Mouse (Mus musculus) hindbrain, embryonic 11.5 days (tissue): ENCODE results near the gene Dlgap1. TPM values are rescaled to one million over a fixed set of nuclear protein-coding genes. Genes with fewer than 3 reads are reported as not detected.

ENCODE experiments used
- ATAC-seq: fragments of 200-750 bp; cut with Nextera tagmentation; 2 replicates; pipeline ENCODE4 v1.8.0; 2017; ENCODE audit warnings: mild to moderate bottlenecking, moderate TSS enrichment, moderate library complexity; ENCODE audit not compliant: low FRiP score
- DNase-seq: peaks from one replicate; pipeline ENCODE4 v3.0.0-alpha.2; 2015; ENCODE audit warnings: low spot score
- H3K27ac ChIP-seq: fragments of 300-500 bp; sonication (generic); 2 replicates; pipeline ENCODE4 v1.5.1; 2014; ENCODE audit warnings: mild to moderate bottlenecking, low read depth, low read length
- H3K27me3 ChIP-seq: fragments of 300-500 bp; sonication (generic); 2 replicates; pipeline ENCODE4 v1.6.1; 2014; ENCODE audit warnings: mild to moderate bottlenecking, low read length, moderate library complexity, mixed read lengths; ENCODE audit not compliant: control insufficient read depth, insufficient read depth
- H3K36me3 ChIP-seq: fragments of 300-500 bp; sonication (generic); 2 replicates; pipeline ENCODE4 v1.6.1; 2014; ENCODE audit warnings: mild to moderate bottlenecking, low read length, moderate library complexity, mixed read lengths; ENCODE audit not compliant: control insufficient read depth, insufficient read depth
- H3K4me1 ChIP-seq: fragments of 300-500 bp; sonication (generic); replicated peaks from 2 replicates; pipeline ENCODE4 v1.6.1; 2014; ENCODE audit warnings: low read length, mixed read lengths; ENCODE audit not compliant: control insufficient read depth, insufficient read depth
- H3K4me2 ChIP-seq: fragments of 300-500 bp; sonication (generic); replicated peaks from 2 replicates; pipeline ENCODE4 v1.6.1; 2014; ENCODE audit warnings: mild to moderate bottlenecking, low read depth, low read length
- H3K4me3 ChIP-seq: fragments of 300-500 bp; sonication (generic); 2 replicates; pipeline ENCODE4 v1.5.1; 2014; ENCODE audit warnings: low read depth, low read length
- H3K9ac ChIP-seq: fragments of 300-500 bp; sonication (generic); 2 replicates; pipeline ENCODE4 v1.6.1; 2014; ENCODE audit warnings: low read depth, low read length
- H3K9me3 ChIP-seq: fragments of 300-500 bp; sonication (generic); 2 replicates; pipeline ENCODE4 v1.6.1; 2016; ENCODE audit warnings: low read length; ENCODE audit not compliant: control insufficient read depth
- WGBS: fragments of 180-500 bp; shearing (Covaris S2); extraction: QIAGEN DNeasy Blood & Tissue Kit; methylation state at CpG from one replicate; pipeline ENCODE4 v1.1.7; 2014; 5-methylcytosine and 5-hydroxymethylcytosine counted together
- polyA plus RNA-seq: library from polyadenylated mRNA; unstranded; fragments of >200 nt; fragmentation: Nextera tagmentation; extraction: Ambion mirVana; gene quantifications from 2 replicates; pipeline ENCODE4 v1.2.1, GENCODE M21; 2014

Dlgap1 gene
- polyA plus RNA-seq, 1 experiment from 2014 or later: 4.4 TPM

DNA sequence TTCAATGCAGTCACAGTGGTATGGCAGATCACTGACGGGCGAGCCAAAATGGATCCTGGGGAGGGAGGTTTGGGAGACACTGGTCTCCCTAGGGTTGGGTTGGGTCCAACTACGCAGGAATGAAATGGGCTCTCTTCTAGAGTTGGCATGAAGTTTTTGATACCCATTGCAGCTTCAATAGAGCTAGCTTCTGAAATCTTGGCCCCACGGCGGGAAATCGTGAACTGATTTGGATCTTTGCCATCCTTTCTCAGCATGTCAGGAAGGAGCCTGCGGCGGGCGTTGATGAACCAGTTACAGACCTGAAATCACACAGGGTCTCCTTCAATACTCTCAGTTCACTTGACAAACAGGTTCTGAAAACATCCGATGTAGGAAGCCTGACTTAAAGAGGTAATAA is 876.1 kb downstream of the Dlgap1 start:
- Histone ChIP-seq H3K4me2 (no peak overlapping the region), H3K4me3 (no peak overlapping the region), H3K27ac (no peak overlapping the region), H3K36me3 (no peaks in the 10 kb centered on the region), H3K9ac (no peak overlapping the region), H3K9me3 (no peaks in the 10 kb centered on the region), H3K27me3 (no peaks in the 10 kb centered on the region), H3K4me1 (no peaks in the 10 kb centered on the region)
- ATAC-seq: no peak
- DNase-seq: no peak
- 96% methylated on average over 10 of the region's 10 CpGs for WGBS

- H3K36me3 ChIP-seq: no peaks in the 10 kb centered on the region
- H3K9me3 ChIP-seq: no peaks in the 10 kb centered on the region
- H3K4me1 ChIP-seq: no peaks in the 10 kb centered on the region
- no peak overlapping the region for H3K9ac ChIP-seq
- no peak for ATAC-seq
- DNase-seq: no peak
- H3K4me2 ChIP-seq: no peak overlapping the region
- H3K27ac ChIP-seq: no peak overlapping the region
- H3K27me3 ChIP-seq: no peaks in the 10 kb centered on the region
- no peak overlapping the region for H3K4me3 ChIP-seq
- WGBS: 93% methylated on average over 2 of the region's 2 CpGs
These were observed 876.7 kb downstream of the Dlgap1 start for GRCm38 (mm10) chr17:70845543-70845942.

GRCm38 (mm10) chr17:70846111-70846644 is 877.3 kb downstream of the Dlgap1 start:
- ATAC-seq (no peak), DNase-seq (no peak)
- Histone ChIP-seq H3K4me1 (no peaks in the 10 kb centered on the region), H3K9me3 (no peaks in the 10 kb centered on the region), H3K4me2 (no peak overlapping the region), H3K9ac (no peak overlapping the region), H3K27me3 (no peaks in the 10 kb centered on the region), H3K27ac (no peak overlapping the region), H3K4me3 (no peak overlapping the region), H3K36me3 (no peaks in the 10 kb centered on the region)
- WGBS: 75% methylated on average over 8 of the region's 8 CpGs

DNA sequence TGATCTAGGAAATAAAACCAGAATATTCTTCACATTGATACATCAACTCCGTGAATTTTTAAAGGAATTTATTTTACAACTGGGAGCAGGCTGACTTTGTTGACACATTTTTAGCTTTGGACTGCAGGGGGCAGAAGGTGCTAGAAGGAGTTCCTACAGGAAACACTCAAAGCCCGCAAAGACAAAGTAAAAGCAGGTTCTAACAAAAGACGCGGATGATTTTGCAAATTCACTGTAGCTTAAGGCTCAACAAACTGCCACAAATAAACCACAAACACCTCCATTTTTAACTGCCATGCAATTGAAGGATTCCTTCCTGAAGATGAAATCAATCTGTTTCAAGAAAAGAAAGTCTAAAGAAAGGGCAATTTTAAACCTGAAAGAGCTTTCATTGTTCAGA is 878.2 kb downstream of the Dlgap1 start:
- H3K9ac ChIP-seq: no peak overlapping the region
- no peaks in the 10 kb centered on the region for H3K4me1 ChIP-seq
- no peak overlapping the region for H3K4me3 ChIP-seq
- H3K27ac ChIP-seq: no peak overlapping the region
- ATAC-seq (no peak), DNase-seq (peak; percentile 65)
- 2% methylated on average over 4 of the region's 4 CpGs for WGBS
- H3K9me3 ChIP-seq: no peaks in the 10 kb centered on the region
- H3K36me3 ChIP-seq: no peaks in the 10 kb centered on the region
- 0 out of 2 replicates have a peak overlapping the region, but pooled peaks have one; percentile 6 for H3K4me2 ChIP-seq
- no peaks in the 10 kb centered on the region for H3K27me3 ChIP-seq

GRCm38 (mm10) chr17:70847751-70848510 is 879.1 kb downstream of the Dlgap1 start:
- DNase-seq: peak; percentile 58
- Histone ChIP-seq H3K27me3 (no peaks in the 10 kb centered on the region), H3K4me2 (peak overlapping the region; percentile 70), H3K9me3 (no peaks in the 10 kb centered on the region), H3K4me3 (peak overlapping the region; percentile 59), H3K27ac (peak overlapping the region; percentile 89; the same call in 1 of the 2 replicates), H3K4me1 (no peaks in the 10 kb centered on the region), H3K9ac (peak overlapping the region; percentile 68), H3K36me3 (no peaks in the 10 kb centered on the region)
- under 1% methylated on average over 17 of the region's 17 CpGs for WGBS
- no peak for ATAC-seq

DNA sequence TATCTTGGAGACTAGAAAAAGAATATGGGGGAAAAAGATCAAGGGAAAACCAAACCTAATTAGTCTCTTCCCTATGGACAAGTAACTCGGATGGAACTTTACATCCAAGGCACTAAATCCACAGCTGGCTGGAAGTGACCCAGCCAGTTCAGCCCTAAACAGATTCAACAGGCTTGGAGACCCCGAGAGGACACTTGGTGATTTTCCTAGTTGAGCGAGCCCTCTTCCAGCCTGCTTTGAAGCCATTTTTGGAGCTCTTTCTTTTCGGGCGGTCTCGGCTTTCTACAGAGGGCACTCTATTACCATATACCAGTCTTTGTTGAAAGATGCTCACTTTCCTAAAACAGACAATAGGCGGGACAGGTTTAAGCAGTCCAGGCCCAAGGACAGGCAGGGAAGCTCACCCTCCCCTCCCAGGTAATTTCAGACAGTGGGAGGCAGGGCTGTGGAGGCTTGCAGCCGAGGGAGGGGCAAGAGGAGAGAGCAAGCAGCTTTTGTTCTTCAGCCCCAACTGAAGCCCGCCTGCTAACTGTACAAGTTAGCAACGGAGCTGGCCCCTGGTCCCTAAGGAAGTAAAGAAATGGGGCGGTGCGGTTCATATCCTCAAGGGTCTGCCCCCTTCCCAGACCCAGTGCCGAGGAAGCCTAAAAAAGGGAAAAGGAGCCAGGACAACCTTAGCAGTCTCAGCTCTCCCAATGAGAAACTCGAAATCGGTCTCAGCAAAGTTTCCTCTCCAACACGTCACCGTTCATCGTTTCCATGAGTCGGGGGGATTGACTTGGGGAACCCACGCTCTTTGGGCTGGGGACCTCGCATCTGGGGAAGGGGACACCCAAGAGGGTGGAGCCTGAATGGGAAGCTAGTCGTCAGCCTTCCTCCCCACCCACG is 879.9 kb downstream of the Dlgap1 start:
- H3K9ac ChIP-seq: peak overlapping the region; percentile 68
- peak overlapping the region; percentile 70 for H3K4me2 ChIP-seq
- peak overlapping the region; percentile 89 for H3K27ac ChIP-seq
- H3K9me3 ChIP-seq: no peaks in the 10 kb centered on the region
- H3K36me3 ChIP-seq: no peaks in the 10 kb centered on the region
- peak overlapping the region; percentile 59 for H3K4me3 ChIP-seq
- ATAC-seq (peak; percentile 10; the same call in 1 of the 2 replicates), DNase-seq (peak; percentile 51)
- WGBS: under 1% methylated on average over 23 of the region's 23 CpGs
- no peaks in the 10 kb centered on the region for H3K27me3 ChIP-seq
- H3K4me1 ChIP-seq: no peaks in the 10 kb centered on the region; the same call in 1 of the 2 replicates

- peak overlapping the region; percentile 68 for H3K9ac ChIP-seq
- H3K4me3 ChIP-seq: peak overlapping the region; percentile 59
- no peaks in the 10 kb centered on the region for H3K9me3 ChIP-seq
- no peak for ATAC-seq
- no peaks in the 10 kb centered on the region for H3K36me3 ChIP-seq
- H3K27ac ChIP-seq: peak overlapping the region; percentile 89
- H3K4me1 ChIP-seq: no peaks in the 10 kb centered on the region; the same call in 1 of the 2 replicates
- under 1% methylated on average over 33 of the region's 33 CpGs for WGBS
- no peaks in the 10 kb centered on the region for H3K27me3 ChIP-seq
- H3K4me2 ChIP-seq: peak overlapping the region; percentile 70
- DNase-seq: peak; percentile 87
These were observed 880.7 kb downstream of the Dlgap1 start for GRCm38 (mm10) chr17:70849399-70850232.
